In the genomic region with DNA sequence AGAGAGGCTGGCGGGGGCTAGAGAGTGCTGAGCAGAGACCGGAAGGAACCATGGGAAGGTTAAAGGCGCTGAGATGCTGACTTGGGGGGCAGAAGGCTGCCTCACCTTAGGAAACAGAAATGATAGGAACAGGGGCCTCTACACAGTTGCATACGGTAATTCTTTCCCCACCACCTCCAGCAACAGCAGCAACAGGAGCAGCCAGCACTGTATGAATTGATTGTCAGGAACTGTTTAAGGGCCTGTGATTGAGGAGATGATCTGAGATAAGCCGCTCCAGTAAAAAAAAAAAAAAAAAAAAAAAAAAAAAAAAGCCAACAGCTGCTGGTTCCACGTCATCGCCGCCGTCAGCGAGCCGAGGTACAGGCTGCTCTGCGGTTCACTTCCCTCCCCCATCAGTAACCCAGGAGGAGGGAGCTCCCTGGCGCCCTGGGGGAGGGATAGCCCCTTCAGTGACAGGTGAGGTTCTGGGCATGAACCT, we compare ENCODE assay signal across 8 mouse cellular contexts.
DNase-seq lines count a peak whose midpoint lies in the region; ATAC-seq lines count a peak whose summit lies in the region.

No protein-coding gene starts in this region.

- no peak for DNase-seq in frontal cortex, postnatal 14 days (ENCODE audit: low spot score in 2 of 2)
- DNase-seq in adrenal gland, postnatal 25 days, result peak; percentile 30
- peak; percentile 36 to 41 for DNase-seq in left cerebral cortex, adult 18-20 months (ENCODE audit: low spot score in 2 of 2)
- peak; percentile 28 for DNase-seq in lung, postnatal 36 days
- peak; percentile 69 to 76 for DNase-seq in right cerebral cortex, postnatal 10 days (ENCODE audit: low spot score in 2 of 2)
- DNase-seq in gastrocnemius, postnatal 4 days (ENCODE audit: low spot score in 2 of 2), result no peak

- ATAC-seq in frontal cortex, adult (ENCODE audit: low TSS enrichment), result peak; percentile 90
- ATAC-seq in granulocyte monocyte progenitor cell, adult 5-6 weeks (replicated peaks; ENCODE audit: poor library complexity, severe bottlenecking), result peak; percentile 69

Comparison
In these comparisons a context has a peak if more than half of its experiments do, and no peak if none do; other contexts are left out.
1. DNase-seq: peak in adrenal gland, postnatal 25 days (single experiment), left cerebral cortex, adult 18-20 months (2 of 2), lung, postnatal 36 days (single experiment) and right cerebral cortex, postnatal 10 days (2 of 2); none in frontal cortex, postnatal 14 days (0 of 2) and gastrocnemius, postnatal 4 days (0 of 2).